Mouse (Mus musculus): ENCODE results near the gene Mllt3. TPM values are rescaled to one million over a fixed set of nuclear protein-coding genes. Genes with fewer than 3 reads are reported as not detected.

The Mllt3 gene
- total RNA-seq, 1 experiment from 2014 or later, result 18.5 TPM

DNA sequence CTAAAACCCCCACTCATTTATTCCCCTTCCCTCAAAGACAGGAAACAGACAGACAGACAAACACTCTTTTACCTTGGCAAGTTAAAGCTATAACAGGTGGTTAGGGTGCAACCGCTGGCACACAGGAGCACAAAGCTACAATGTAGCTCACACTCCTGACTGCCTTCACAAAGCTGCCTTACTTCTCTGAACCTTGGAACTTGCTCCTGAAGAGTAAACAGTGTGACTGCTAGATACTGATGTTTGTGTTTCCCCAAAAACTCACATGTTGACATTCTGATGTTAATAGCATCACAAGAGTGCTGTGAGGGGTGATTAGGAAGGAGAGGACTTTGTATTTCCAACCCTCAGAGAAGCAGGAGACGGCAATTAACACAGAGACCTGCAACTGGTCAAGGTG, 151.6 kb downstream of the Mllt3 start:
- DNase-seq, result no peak

DNA sequence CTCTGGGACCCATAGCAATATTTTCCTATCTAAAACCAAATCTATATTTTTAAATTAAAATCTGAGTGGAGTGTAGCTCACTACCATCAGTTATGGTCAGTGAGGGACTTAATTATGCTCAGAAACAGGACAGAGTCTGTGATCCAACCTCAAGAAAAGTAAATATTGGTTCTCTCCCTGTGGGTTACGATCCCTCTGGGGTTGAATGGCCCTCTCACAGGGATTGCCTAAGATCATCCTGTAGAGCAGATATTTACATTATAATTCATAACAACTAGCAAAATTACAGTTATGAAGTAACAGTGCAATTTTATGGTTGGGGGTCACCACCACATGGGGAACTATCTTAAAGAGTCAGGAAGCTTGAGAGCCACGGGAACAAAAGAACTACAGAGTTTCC, 152.9 kb downstream of the Mllt3 start:
- no peak for DNase-seq

DNA sequence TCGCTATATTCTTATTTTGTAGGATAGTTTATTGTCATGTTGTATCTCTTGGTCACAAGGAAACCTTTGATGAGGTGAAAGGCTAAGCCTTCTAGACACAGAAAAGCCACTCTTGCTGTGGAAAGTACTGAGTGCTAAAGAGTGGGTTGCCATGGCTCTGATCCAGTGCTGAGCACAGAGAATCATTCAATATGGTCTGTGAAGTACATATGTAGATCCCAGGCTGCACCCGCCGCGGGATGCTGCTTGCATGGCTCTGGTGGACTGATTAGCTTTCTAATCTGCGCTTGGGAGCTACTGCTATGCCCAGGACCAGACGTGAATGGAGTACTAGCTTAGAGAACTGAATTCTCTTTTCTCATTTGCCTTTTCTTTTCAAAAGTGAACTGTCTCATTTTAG, 154.5 kb downstream of the Mllt3 start:
- no peak for DNase-seq

DNA sequence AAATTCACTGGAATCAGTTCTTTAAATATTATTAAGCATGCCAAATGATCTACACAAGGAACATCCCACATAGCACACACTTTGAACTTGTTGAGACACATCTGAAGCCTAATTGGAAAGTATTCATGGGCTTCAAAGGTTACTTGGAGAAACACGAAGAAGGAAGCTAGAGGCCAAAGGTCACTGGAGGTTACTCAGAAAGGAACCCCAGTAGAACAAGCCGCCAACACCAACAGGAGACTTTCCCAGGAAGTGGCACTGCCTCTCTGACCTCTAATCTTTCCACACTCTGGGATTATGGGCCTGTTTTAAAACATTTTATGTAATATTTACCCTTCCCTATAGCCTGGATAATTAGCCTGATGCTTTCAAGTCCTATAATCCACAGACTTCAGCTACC, 162.6 kb downstream of the Mllt3 start:
- DNase-seq, result no peak

DNA sequence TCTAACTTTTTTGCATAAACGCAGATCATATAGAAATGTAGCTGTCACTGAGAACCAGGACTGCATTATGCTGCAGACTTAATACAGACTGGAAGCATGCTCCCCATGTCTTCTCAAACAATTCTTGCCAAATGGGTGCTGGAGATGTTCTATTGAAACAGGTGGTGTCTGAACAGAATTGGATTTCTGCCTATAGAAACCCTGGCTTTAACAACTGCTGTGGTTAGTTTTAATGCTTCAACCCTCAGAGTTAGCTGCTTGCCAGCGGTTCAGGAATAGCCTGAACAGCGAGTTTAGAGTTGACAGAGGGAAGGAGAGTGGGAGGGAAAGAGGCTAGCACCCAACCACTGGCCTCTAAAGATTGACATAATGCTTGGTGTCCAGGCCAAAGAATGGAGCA, 166.6 kb downstream of the Mllt3 start:
- no peak for DNase-seq

DNA sequence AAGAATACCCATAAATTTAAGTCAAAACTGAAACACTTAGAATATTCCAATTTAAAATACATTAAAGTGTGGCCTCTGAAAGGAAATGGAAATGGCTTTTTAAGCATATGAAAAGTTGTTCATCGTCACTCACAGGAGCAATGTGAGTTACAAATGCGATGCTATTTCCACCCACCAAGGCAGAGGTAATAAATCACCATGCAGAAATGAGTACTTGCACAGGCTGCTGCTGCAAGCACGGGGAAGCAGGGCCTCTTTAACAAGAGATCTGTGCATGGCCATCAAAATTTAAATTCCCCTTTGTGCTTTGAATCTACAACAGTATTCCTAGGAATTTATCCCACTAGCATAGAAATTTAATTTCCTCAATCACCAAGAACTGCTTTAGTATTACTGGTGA, 167.3 kb downstream of the Mllt3 start:
- DNase-seq, result no peak

DNA sequence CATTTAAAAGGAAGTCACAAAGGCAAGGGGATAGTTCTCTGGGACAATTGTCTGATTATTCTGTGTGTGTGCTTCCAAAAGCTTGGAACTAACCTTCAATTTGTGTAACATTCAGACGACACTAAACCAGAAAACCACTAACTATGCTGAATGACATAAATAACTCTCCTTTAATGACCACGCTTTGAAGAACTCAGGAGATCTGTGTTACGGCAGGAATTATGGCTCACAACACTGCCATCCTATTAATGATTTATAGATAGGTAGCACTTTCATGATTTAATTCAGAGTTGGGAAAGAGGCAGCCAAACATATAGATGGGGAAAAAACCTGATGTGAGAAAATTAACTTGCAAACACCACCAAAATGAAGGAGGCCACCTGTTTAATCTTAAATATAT, 168.1 kb downstream of the Mllt3 start:
- no peak for DNase-seq

DNA sequence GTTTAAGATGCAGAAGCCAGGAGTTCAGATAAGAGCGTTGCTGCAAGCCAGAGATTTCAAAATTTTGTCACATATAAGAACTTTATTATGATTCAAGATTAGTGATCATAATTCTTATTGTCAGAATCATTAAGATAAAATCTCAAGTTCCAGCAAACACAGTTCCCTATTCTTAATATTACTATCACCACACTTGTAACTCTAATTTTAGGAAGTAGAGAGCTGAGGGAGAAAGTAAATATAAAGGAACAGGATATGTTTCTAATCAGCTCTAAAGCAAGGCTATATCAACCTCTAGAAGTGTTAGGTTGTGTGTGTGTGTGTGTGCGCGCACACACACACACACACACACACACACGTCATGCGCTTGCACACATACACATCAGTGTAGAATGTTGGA, 170.0 kb downstream of the Mllt3 start:
- no peak for DNase-seq

DNA sequence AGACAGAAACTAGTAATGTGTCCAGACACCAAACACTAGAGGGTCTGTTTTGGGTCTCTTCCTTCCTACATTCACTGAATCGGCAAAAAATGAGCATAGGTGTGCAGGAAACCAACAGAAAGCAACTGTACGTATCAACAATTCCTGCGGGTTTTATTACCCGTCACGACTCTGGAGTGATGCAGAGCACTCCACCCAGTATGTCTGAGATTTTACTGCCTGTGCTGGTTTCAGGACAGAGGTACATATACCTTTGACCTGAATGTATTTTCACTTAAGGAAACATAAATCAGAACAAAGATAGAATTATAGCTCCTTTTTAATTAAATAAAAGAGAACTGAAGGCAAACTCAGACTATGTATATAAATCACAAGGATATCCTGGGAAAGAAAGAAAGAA, 172.4 kb downstream of the Mllt3 start:
- DNase-seq, result no peak

DNA sequence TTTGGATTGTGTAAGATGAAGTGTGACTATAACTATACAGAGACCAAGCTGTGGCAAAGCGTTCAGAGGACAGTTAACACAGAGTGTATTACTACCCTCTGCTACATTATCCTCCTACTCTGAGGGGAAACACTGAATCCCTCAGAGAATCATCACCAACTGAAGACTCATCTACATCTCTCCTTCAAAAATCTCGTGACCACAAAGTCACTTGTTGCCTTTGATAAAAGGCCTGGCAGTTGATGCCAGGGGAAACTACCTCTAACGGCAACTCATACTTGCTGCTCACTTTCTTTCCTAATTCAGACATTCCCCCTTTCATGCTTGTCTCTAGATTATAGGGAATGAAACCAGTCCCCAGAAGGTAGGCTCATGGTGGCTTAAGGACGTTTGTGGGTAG, 174.0 kb downstream of the Mllt3 start:
- DNase-seq, result no peak

DNA sequence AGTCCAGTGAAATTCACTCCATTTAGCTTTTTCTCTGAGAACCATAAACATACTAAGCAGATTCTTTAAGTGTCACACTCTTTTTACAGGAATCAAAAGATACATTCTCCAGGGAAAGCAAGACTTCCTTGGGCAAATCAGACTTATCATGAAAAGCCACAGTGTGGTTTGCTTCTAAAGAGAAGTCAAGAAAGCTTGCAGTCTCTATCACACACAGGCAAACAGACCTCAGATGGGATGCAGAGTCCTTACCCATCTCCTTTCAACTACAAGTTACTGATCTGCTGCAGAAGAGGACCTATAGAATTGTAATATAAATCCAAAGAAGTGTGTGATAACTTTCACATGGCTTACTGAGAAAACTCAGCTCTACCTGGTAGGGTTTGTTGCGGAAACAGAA, 175.2 kb downstream of the Mllt3 start:
- no peak for DNase-seq

DNA sequence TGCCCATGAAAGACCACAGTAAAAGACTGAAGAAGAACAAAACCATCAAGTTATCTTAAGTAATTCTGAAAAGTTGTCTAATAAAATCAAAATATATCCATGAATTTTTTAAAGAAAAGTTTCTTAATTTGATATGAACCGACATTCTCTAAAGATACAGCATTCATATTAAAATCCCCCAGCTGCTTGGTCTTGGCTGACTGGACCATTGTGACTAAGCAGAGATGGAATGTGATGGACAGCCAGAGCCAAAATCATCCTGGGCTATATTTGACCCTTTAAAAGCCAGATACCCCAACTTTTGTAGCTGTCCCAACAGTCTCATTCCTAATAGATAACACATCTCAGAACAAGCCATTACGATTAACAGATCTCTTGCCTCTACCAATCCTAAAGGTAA, 180.7 kb downstream of the Mllt3 start:
- DNase-seq, result no peak

DNA sequence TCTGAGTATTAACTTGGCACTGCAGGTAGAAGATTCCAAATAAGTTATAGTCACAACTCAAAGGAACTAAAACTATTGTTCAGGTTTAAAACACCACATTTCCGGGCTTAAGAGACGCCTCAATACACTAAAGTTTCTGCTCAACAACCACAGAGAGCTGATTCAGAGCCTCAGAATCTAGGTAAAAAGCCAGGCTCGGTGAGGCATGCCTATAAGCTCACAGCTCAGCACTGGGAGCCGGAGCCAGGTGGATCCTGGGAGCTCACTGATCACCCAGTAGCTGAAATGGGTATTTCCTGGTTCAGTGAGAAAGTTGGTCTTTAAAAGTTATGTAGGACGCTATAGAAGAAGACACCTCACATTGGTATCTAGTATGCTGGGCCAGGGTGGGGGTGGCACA, 183.1 kb downstream of the Mllt3 start:
- DNase-seq, result no peak

DNA sequence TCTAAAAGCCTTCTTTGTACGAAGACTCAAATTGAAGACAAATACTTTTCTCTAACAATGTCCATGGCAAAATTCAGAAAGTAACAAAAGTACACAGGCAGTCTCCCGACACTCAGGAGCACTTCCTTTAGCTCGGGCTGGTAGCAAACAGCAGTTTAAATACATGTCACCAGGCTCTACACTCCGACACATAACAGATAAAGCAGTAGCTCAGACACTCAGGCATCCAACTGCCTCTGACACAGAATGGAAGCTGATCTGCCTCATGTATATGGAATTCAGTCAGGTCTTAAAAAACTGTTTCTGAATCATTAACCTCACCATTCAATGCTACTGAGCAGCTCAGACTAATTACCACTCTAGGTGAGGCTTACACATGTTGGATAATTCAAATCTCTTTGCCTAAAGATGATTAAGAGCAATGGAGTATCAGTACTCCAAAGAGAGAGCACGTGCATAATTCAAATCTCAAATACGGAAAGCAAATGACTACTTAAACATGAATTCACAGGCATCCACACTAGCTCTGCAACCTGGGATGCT, 188.4 kb downstream of the Mllt3 start:
- DNase-seq, result no peak

DNA sequence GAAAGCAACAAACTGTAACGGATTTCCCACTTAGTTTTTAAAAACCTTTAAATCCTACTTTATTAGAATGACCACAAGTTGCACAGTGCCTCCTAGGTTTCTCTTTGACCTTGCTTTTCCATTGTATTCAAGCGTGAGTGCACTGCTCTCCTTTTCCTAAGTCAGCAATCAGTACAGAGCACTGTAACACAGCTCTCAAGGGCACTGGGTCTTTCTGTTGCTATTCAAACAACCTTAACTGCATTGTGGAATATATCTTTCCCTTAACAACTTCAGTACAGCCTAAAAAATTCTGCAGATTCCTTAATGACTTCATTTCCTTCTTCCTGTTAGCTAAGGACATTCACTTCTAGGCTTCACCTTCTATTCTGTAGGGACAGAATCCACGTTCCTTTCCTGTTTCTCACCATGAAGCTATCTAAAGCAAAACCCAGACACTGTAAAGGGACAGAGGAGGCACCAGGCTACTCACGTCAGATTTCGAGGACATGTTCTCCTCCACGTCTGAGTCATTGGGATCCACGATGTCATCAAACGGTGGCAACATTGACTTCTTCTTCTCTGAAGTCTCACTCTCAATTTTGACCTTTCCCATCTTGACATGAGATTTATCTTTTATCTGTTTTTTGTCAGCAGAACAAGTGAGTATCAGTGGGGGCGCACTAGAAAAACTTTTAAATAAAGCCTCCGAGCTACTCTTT, 192.8 kb downstream of the Mllt3 start:
- DNase-seq, result no peak

DNA sequence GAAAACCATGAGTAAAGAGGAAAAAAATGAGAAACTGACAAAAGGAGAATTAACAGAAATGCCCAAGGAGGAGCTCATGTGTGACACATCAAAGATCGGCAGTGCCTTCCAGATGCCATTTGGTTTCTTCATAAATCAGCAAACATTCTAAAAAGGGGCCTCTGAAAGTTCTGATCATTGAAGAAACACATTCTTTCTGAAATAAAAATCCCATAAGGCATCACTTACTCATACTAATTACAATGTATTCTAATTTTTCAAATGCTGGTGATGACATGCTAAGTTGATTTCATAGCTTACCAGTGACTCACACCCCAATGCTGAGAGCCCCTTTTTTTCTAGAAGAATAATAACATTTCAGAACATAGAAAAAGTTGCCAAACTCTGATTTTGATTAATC, 194.4 kb downstream of the Mllt3 start:
- DNase-seq, result no peak

DNA sequence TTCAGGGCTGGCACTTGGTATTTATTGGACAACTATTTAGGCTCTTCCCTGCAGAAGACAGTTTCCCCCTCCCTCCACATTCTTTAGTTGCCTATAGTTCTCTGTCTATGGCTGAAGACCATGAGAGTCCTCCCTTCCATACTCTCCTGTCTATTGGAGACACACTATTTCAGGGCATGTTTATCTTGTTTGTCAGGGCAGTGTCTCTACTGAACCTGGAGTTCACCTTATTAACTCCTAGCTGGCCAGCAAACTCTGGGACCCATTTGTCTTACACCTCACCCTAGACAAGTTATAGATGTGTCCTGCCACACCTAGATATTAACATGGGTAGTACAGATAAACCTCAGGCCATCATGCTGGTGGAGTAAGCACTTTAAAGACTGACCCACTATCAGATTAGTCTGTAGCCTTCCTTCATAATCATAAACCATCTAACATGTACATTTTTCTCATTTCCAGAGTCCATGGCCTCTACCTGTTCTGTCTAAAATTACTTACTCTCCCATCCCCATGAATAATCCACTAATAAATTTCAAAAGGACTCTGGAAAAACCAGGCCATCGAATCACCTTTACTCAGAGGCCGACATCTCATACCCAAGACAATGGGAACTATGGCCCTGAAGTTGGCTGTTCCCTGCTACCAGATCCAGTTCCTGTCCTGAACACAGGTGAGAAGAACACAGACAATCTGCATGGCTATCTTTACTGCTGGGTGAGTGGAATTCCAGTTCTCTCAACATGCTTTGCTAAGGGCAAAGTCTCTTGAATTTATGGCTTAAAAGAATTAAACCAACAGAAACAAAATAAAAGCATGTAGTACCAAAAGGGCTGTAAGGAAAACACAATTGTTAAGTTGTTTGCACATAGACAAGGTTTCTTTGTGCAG, 195.4 kb downstream of the Mllt3 start:
- DNase-seq, result no peak

DNA sequence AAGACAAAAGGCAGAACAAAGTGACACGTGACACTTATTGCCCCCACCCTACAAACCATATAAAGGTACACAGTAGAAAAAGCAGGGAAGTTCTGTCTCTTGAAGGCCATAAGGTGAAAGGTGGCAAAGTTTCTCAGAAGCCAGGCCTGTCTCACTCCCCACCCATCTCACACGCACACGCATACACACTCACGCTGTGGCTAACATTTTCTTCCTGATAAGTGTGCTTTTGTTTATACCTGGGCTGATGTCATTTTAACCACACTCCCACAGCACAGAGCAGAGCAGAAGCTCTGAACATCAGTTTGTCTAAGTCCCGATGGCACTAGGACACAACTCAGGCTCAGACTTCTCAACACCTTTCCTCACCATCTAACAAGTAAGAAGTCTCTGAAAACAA, 196.9 kb downstream of the Mllt3 start:
- DNase-seq, result no peak

DNA sequence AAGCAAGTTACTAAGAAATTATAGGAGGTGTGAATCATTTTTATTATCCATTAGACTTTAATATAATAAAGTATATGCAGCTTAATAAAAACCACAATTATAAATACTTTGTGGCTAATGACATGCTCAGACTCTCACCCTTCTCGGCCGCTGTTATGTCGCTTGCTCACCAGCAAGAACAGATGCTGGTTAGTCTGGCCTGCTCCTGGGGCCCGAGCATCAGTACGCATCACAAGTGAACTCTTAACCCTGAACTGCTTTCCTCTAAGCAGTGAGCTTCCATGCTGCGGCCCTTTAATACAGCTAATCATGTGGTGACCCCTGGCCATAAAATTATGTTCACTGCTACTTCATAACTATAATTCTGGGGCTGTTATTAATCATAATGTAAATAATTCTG, 198.0 kb downstream of the Mllt3 start:
- no peak for DNase-seq

DNA sequence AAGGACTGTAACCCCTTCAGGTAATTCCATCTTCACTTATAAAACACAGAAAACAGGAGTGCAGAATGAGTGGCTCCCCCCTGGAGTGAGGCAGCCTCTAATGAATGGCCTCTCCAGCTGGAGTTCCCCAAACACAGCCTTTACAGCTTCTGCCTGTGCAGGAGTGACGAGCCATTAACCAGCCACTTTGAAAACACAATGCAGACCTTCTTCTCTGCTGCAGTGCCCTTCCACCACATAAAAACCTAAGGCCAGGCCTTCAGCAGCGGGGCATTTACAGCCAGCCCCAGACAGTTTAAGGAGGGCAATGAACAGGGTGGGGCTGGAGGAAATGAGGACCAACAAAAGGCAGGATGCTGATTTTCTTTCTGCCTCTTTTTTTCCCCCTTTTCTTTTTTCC, 198.9 kb downstream of the Mllt3 start:
- DNase-seq, result no peak

DNA sequence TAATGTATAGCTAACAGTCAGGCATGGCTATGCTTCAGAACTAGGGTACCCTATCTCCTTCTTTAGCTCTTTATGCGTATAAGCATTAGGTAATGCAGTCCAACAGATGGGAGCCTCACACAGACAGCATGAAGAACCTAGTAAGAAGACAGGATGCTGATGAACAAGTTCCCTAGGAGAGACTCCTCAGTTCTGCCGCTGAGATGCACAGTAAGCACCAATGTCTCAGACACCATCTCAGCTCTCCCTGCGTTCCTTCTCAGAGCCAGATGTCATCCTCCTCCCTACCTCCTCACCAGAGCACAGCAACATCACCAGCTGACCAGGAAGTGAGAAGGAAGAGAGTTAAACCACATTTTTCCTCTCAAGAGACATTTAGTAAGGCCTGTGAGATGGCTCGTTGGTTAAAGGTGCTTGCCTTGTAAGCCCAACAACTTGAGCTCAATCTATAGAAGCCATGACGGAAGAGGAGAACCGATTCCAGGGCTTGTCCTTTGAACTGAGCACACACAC, 202.3 kb downstream of the Mllt3 start:
- DNase-seq, result no peak

DNA sequence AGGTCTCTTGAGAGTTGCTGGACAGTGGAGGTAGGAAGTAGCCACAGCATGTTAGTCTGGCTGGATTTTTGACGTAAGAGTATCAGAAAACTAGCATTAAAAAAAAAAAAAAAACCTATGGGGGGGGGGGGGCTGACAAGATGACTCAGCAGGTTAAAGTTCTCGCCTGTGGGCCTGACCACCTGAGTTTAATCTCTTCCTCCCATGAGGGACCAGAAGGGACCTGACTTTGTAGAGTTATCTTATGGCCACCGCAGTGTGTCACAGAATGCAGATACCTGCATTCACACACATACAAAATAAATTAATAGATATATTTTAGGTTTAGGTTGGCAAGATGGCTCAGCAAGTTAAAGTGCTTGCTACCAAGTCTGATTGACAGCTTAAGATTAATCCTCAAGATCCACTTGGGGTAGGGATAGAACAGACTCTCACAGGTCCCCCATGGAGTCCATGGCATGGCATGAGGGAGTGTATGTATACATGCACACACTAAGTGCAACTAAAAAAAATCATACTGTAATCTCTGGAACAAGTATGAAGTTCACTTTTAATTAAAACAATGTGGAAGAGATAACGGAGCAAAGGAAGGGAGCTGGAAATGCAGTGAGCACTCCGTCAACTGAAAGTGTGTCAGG, 203.6 kb downstream of the Mllt3 start:
- no peak for DNase-seq

DNA sequence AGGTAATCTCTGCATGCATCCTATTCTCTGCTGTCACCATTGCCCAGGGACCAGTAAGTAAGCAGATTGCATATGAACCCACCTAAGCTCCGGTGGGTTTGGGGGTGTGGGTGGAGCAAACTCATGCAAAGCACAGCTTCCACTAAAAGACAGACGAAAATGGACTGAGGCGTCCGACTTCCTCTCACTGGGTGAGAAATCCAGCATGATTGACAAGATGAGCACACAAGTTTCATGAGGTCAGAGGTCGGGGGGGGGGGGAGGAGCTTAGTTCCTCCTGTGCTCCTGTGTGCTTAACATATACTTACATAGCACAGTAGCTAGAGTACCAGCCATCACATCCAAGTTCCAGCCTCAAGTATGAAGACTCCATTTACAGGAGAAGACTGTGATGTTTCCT, 206.8 kb downstream of the Mllt3 start:
- DNase-seq, result no peak
